Mouse (Mus musculus) G1E (cell line): Measurements from ENCODE around the gene Ddn.

Experiments used
- CTCF ChIP-seq: IDR thresholded peaks from 2 replicates; pipeline ENCODE4 v1.5.1; 2012; ENCODE audit warnings: low read depth, low read length, inconsistent platforms, mixed read lengths
- POLR2AphosphoS5 ChIP-seq: IDR thresholded peaks from 2 replicates; pipeline ENCODE4 v1.6.1; 2012; ENCODE audit warnings: low read depth, low read length, inconsistent platforms; ENCODE audit not compliant: insufficient replicate concordance

DNA sequence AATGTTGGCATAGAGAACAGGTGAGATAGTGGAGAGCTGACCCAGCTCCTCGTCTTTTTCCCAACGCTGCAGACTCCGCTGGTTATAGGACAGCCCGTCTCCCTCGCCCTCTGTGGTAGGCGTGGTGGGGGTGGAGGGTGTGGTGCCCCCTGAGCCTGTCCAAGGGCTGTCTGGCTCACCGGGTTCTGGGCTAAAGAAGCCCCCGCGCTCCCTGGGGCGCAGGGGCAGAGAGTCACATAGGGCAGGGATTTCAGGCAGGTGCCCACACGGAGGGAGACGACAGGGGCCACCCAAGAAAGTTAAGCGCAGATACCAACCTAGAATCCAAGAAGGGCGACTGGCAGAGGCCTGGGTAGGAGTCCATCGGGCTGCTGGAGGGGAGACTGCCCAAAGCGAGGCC is 44.9 kb upstream of the Ddn start:
- no peak for TF ChIP-seq CTCF
- no peak for TF ChIP-seq POLR2AphosphoS5
